Mouse (Mus musculus): ENCODE results near the gene Srgap3.

GRCm38 (mm10) chr6:112741766-112742165, 205.3 kb downstream of the Srgap3 start:
- no peak for TF ChIP-seq CTCF (conservative IDR thresholded peaks at IDR 0.05; ENCODE audit: insufficient read depth, insufficient read length, low read depth, low read length)
- TF ChIP-seq POLR2A (IDR thresholded peaks at IDR 0.05; ENCODE audit: low read depth, low read length), result no peak

All from kidney, adult 2 months (tissue).